Mouse (Mus musculus) CH12.LX (cell line): ENCODE data around the gene Dcaf11. TPM values are rescaled to one million over a fixed set of nuclear protein-coding genes. Genes with fewer than 3 reads are reported as not detected.

Experiments
- DNase-seq: peaks from one replicate; pipeline ENCODE4 v3.0.0-alpha.2; 2013; ENCODE audit errors: extremely low read depth
- H3K27ac ChIP-seq: 2 replicates; pipeline ENCODE4 v1.5.1; 2012; ENCODE audit warnings: low read depth, mild to moderate bottlenecking, control low read depth, moderate library complexity; ENCODE audit not compliant: insufficient read depth
- H3K27me3 ChIP-seq: replicated peaks from 2 replicates; pipeline ENCODE3; 2012; ENCODE audit warnings: inconsistent platforms
- H3K36me3 ChIP-seq, 2 experiments: replicated peaks in 1 of 2; 2 replicates each; pipeline versions ENCODE3 to v1.6.1; 2012; ENCODE audit warnings: inconsistent platforms in 1 of 2, low read length in 1 of 2, mild to moderate bottlenecking in 1 of 2, mixed read lengths in 1 of 2, moderate library complexity in 1 of 2; ENCODE audit not compliant: control insufficient read depth in 1 of 2, insufficient read depth in 1 of 2
- H3K4me1 ChIP-seq, 2 experiments: 2 replicates each; pipeline ENCODE4 v1.6.1; 2012; ENCODE audit warnings: inconsistent platforms in 1 of 2, moderate library complexity in 1 of 2; ENCODE audit not compliant: insufficient read depth in 2 of 2, control insufficient read depth in 1 of 2
- H3K4me2 ChIP-seq: 2 replicates; pipeline ENCODE4 v1.6.1; 2012; ENCODE audit warnings: low read depth, mild to moderate bottlenecking, control low read depth; ENCODE audit not compliant: poor library complexity, insufficient read depth, severe bottlenecking
- H3K4me3 ChIP-seq, 3 experiments: fragments of 150-350 bp in 1 of 3; sonication (generic) in 1 of 3; replicated peaks in 1 of 3; 2 replicates each; pipeline versions ENCODE3 to v1.5.1; 2011 to 2012; ENCODE audit warnings: low read depth in 2 of 3, low read length in 2 of 3, mild to moderate bottlenecking in 2 of 3, moderate library complexity in 2 of 3, control low read depth in 1 of 3, improper control_type of control experiment in 1 of 3, inconsistent platforms in 1 of 3, mixed read lengths in 1 of 3; ENCODE audit not compliant: poor library complexity in 1 of 3
- H3K79me2 ChIP-seq: replicated peaks from 2 replicates; pipeline ENCODE4 v1.6.1; 2012; ENCODE audit warnings: mild to moderate bottlenecking, moderate library complexity; ENCODE audit not compliant: control insufficient read depth, poor library complexity, insufficient read depth, severe bottlenecking; ENCODE audit errors: extremely low read depth
- H3K9ac ChIP-seq: 2 replicates; pipeline ENCODE4 v1.6.1; 2012; ENCODE audit warnings: low read depth, mild to moderate bottlenecking, control low read depth, moderate library complexity; ENCODE audit not compliant: insufficient read depth
- H3K9me3 ChIP-seq: replicated peaks from 2 replicates; pipeline ENCODE3; 2012; ENCODE audit warnings: low read length, inconsistent platforms, mixed read lengths
- BHLHE40 ChIP-seq: IDR thresholded peaks from 2 replicates; pipeline ENCODE4 v1.6.1; 2011; ENCODE audit warnings: mild to moderate bottlenecking, low read depth, low read length, improper control_type of control experiment
- CHD1 ChIP-seq: IDR thresholded peaks from 2 replicates; pipeline ENCODE4 v1.6.1; 2012; ENCODE audit warnings: low read depth, low read length, improper control_type of control experiment, inconsistent platforms
- CHD2 ChIP-seq: IDR thresholded peaks from 2 replicates; pipeline ENCODE4 v1.6.1; 2011; ENCODE audit warnings: low read length, improper control_type of control experiment
- CTCF ChIP-seq, 2 experiments: IDR thresholded peaks in 1 of 2; conservative IDR thresholded peaks in 1 of 2; 2 replicates each; pipeline ENCODE4 v1.5.1; 2011 to 2012; ENCODE audit warnings: low read depth in 2 of 2, low read length in 2 of 2, improper control_type of control experiment in 1 of 2, inconsistent platforms in 1 of 2, mild to moderate bottlenecking in 1 of 2, moderate library complexity in 1 of 2
- E2F4 ChIP-seq: IDR thresholded peaks from 2 replicates; pipeline ENCODE4 v1.6.1; 2011; ENCODE audit warnings: low read depth, low read length, improper control_type of control experiment; ENCODE audit not compliant: insufficient replicate concordance
- ELF1 ChIP-seq: IDR thresholded peaks from 2 replicates; pipeline ENCODE4 v1.6.1; 2014; ENCODE audit warnings: low read depth, mild to moderate bottlenecking, inconsistent platforms, low read length, improper control_type of control experiment
- EP300 ChIP-seq: IDR thresholded peaks from 2 replicates; pipeline ENCODE4 v1.6.1; 2011; ENCODE audit warnings: low read length, improper control_type of control experiment
- ETS1 ChIP-seq: conservative IDR thresholded peaks from 2 replicates; pipeline ENCODE4 v1.6.1; 2012; ENCODE audit warnings: low read depth, mild to moderate bottlenecking, inconsistent platforms, low read length, improper control_type of control experiment, moderate library complexity
- GABPA ChIP-seq: IDR thresholded peaks from 2 replicates; pipeline ENCODE4 v1.6.1; 2012; ENCODE audit warnings: low read depth, low read length, improper control_type of control experiment, inconsistent platforms; ENCODE audit not compliant: insufficient replicate concordance
- HCFC1 ChIP-seq: IDR thresholded peaks from 2 replicates; pipeline ENCODE4 v1.6.1; 2012; ENCODE audit warnings: low read depth, mild to moderate bottlenecking, inconsistent platforms, low read length, improper control_type of control experiment
- IRF4 ChIP-seq: IDR thresholded peaks from 2 replicates; pipeline ENCODE4 v1.6.1; 2014; ENCODE audit warnings: low read depth, mild to moderate bottlenecking, inconsistent platforms, low read length, improper control_type of control experiment
- JUN ChIP-seq: IDR thresholded peaks from 2 replicates; pipeline ENCODE4 v1.6.1; 2011; ENCODE audit warnings: low read depth, mild to moderate bottlenecking, low read length, improper control_type of control experiment, moderate library complexity; ENCODE audit not compliant: insufficient read depth
- JUND ChIP-seq: conservative IDR thresholded peaks from 2 replicates; pipeline ENCODE4 v1.6.1; 2011; ENCODE audit warnings: low read depth, low read length, improper control_type of control experiment
- KAT2A ChIP-seq: IDR thresholded peaks from 2 replicates; pipeline ENCODE4 v1.6.1; 2012; ENCODE audit warnings: low read length, improper control_type of control experiment, inconsistent platforms; ENCODE audit not compliant: insufficient replicate concordance
- MAFK ChIP-seq: IDR thresholded peaks from 2 replicates; pipeline ENCODE4 v1.6.1; 2011; ENCODE audit warnings: low read length, improper control_type of control experiment; ENCODE audit not compliant: insufficient replicate concordance
- MAX ChIP-seq: IDR thresholded peaks from 2 replicates; pipeline ENCODE4 v1.6.1; 2011; ENCODE audit warnings: low read length, improper control_type of control experiment
- MAZ ChIP-seq: IDR thresholded peaks from 2 replicates; pipeline ENCODE4 v1.6.1; 2012; ENCODE audit warnings: low read depth, mild to moderate bottlenecking, inconsistent platforms, low read length, improper control_type of control experiment, moderate library complexity
- MEF2A ChIP-seq: IDR thresholded peaks from 2 replicates; pipeline ENCODE4 v1.6.1; 2014; ENCODE audit warnings: low read depth, mild to moderate bottlenecking, inconsistent platforms, low read length, improper control_type of control experiment, borderline replicate concordance
- MXI1 ChIP-seq: IDR thresholded peaks from 2 replicates; pipeline ENCODE4 v1.6.1; 2011; ENCODE audit warnings: mild to moderate bottlenecking, low read depth, low read length, improper control_type of control experiment
- MYC ChIP-seq: IDR thresholded peaks from 2 replicates; pipeline ENCODE4 v1.6.1; 2011; ENCODE audit warnings: low read depth, mild to moderate bottlenecking, improper control_type of control experiment, low read length
- NELFE ChIP-seq: IDR thresholded peaks from 2 replicates; pipeline ENCODE4 v1.6.1; 2011; ENCODE audit warnings: low read depth, low read length, improper control_type of control experiment
- NRF1 ChIP-seq: IDR thresholded peaks from 2 replicates; pipeline ENCODE4 v1.6.1; 2014; ENCODE audit warnings: low read depth, mild to moderate bottlenecking, inconsistent platforms, low read length, improper control_type of control experiment, moderate library complexity
- PAX5 ChIP-seq: IDR thresholded peaks from 2 replicates; pipeline ENCODE4 v1.6.1; 2012; ENCODE audit warnings: low read length, inconsistent platforms, mixed read lengths
- POLR2A ChIP-seq: IDR thresholded peaks from 2 replicates; pipeline ENCODE4 v1.6.1; 2011; ENCODE audit warnings: low read depth, mild to moderate bottlenecking, improper control_type of control experiment, low read length
- POLR2AphosphoS2 ChIP-seq: IDR thresholded peaks from 2 replicates; pipeline ENCODE4 v1.6.1; 2011; ENCODE audit warnings: low read depth, low read length, improper control_type of control experiment
- RAD21 ChIP-seq: IDR thresholded peaks from 2 replicates; pipeline ENCODE4 v1.6.1; 2011; ENCODE audit warnings: low read depth, mild to moderate bottlenecking, low read length, improper control_type of control experiment, moderate library complexity
- RCOR1 ChIP-seq: conservative IDR thresholded peaks from 2 replicates; pipeline ENCODE4 v1.6.1; 2012; ENCODE audit warnings: low read depth, mild to moderate bottlenecking, inconsistent platforms, low read length, improper control_type of control experiment
- SIN3A ChIP-seq: IDR thresholded peaks from 2 replicates; pipeline ENCODE4 v1.6.1; 2012; ENCODE audit warnings: low read length, improper control_type of control experiment, inconsistent platforms
- SMC3 ChIP-seq: IDR thresholded peaks from 2 replicates; pipeline ENCODE4 v1.6.1; 2011; ENCODE audit warnings: low read depth, low read length, improper control_type of control experiment
- TBP ChIP-seq: conservative IDR thresholded peaks from 2 replicates; pipeline ENCODE4 v1.6.1; 2011; ENCODE audit warnings: low read depth, low read length, improper control_type of control experiment
- TCF12 ChIP-seq: IDR thresholded peaks from 2 replicates; pipeline ENCODE4 v1.6.1; 2014; ENCODE audit warnings: low read depth, mild to moderate bottlenecking, inconsistent platforms, low read length, improper control_type of control experiment
- UBTF ChIP-seq: IDR thresholded peaks from 2 replicates; pipeline ENCODE4 v1.6.1; 2012; ENCODE audit warnings: low read depth, mild to moderate bottlenecking, inconsistent platforms, low read length, improper control_type of control experiment, moderate library complexity
- USF1 ChIP-seq: IDR thresholded peaks from 2 replicates; pipeline ENCODE4 v1.6.1; 2014; ENCODE audit warnings: low read depth, mild to moderate bottlenecking, inconsistent platforms, low read length, improper control_type of control experiment
- USF2 ChIP-seq: conservative IDR thresholded peaks from 2 replicates; pipeline ENCODE4 v1.6.1; 2011; ENCODE audit warnings: low read depth, low read length, improper control_type of control experiment
- ZC3H11A ChIP-seq: IDR thresholded peaks from 2 replicates; pipeline ENCODE4 v1.6.1; 2012; ENCODE audit warnings: low read depth, mild to moderate bottlenecking, inconsistent platforms, low read length, improper control_type of control experiment
- ZKSCAN1 ChIP-seq: IDR thresholded peaks from 2 replicates; pipeline ENCODE4 v1.6.1; 2012; ENCODE audit warnings: low read depth, inconsistent platforms, low read length, improper control_type of control experiment, borderline replicate concordance
- ZMIZ1 ChIP-seq: IDR thresholded peaks from 2 replicates; pipeline ENCODE4 v1.6.1; 2012; ENCODE audit warnings: low read depth, mild to moderate bottlenecking, inconsistent platforms, low read length, improper control_type of control experiment
- ZNF384 ChIP-seq: IDR thresholded peaks from 2 replicates; pipeline ENCODE4 v1.6.1; 2012; ENCODE audit warnings: low read depth, low read length, improper control_type of control experiment, inconsistent platforms
- dilution Hi-C: fragments of 300-500 bp; cut with MboI; formaldehyde crosslinking; loops from 2 replicates; pipeline ENCODE4 v1.14.3; 2020; ENCODE audit warnings: low sequenced_read_pairs; ENCODE audit not compliant: extremely low pct_unique_long_range_greater_than_20kb, extremely low pct_ligation_motif_present
- in situ Hi-C: fragments of 300-500 bp; cut with MboI; formaldehyde crosslinking; loops from 3 replicates; pipeline ENCODE4 v1.14.3; 2019; ENCODE audit warnings: low sequenced_read_pairs, low pct_ligation_motif_present, low pct_unique_long_range_greater_than_20kb, mixed read lengths
- polyA plus RNA-seq: library from polyadenylated mRNA; unstranded; fragments of >175 nt; gene quantifications from 2 replicates; pipeline ENCODE4 v1.2.1, GENCODE M21; 2012; ENCODE audit warnings: low read depth; ENCODE audit not compliant: insufficient read length
- total RNA-seq, 2 experiments: library from RNA; depleted of rRNA; stranded (reverse); fragments of 300-350 nt in 1 of 2; fragments of >200 nt in 1 of 2; gene quantifications; 2 replicates each; pipeline ENCODE4 v1.2.3; 2012 to 2014

Dcaf11 gene
- total and polyA plus RNA-seq, 3 experiments: 29.3 to 39.1 (median 32.6) TPM

- peaks cover 37 to 56% of the 10 kb centered on the region in 2 experiments for H3K36me3 ChIP-seq
- peak within 1 kb of the TSS; percentile 79 to 94 (median 91) for H3K4me3 ChIP-seq
- peak within 1 kb of the TSS; percentile 89 for H3K9ac ChIP-seq
- H3K27ac ChIP-seq: peak within 1 kb of the TSS; percentile 97
- H3K79me2 ChIP-seq: peaks cover 35% of the 10 kb centered on the region
- in situ Hi-C loops (no loop called here), dilution Hi-C loops (no loop called here)
- TF ChIP-seq SMC3 (no peak), CHD2 (peak; percentile 56; the same call in 1 of the 2 replicates), ETS1 (peak; percentile 51), KAT2A (no peak), ZMIZ1 (peak; percentile 15), ELF1 (peak; percentile 26; the same call in 1 of the 2 replicates), MYC (no peak), TBP (0 out of 2 replicates have a peak, but pooled peaks have one; percentile 1), MAX (peak; percentile 30; the same call in 1 of the 2 replicates), IRF4 (peak; percentile 60), E2F4 (no peak), SIN3A (peak; percentile 18; the same call in 1 of the 2 replicates), POLR2AphosphoS2 (0 out of 2 replicates have a peak, but pooled peaks have one; percentile 43), USF2 (no peak), GABPA (no peak), ZKSCAN1 (no peak), MXI1 (peak; percentile 68; the same call in 1 of the 2 replicates), BHLHE40 (no peak), USF1 (no peak), MEF2A (no peak), CTCF (conservative IDR thresholded peaks at IDR 0.05 in 1 of 2, IDR thresholded peaks at IDR 0.05 in 1 of 2; ENCODE audit: low read depth in 2 of 2, low read length in 2 of 2) (no peak), TCF12 (peak; percentile 33; the same call in 1 of the 2 replicates), NELFE (no peak), JUND (no peak), POLR2A (peak; percentile 69), NRF1 (no peak), ZNF384 (no peak), JUN (no peak), MAFK (no peak), UBTF (0 out of 2 replicates have a peak, but pooled peaks have one; percentile 69), CHD1 (no peak), HCFC1 (no peak), RCOR1 (no peak), MAZ (peak; percentile 47; the same call in 1 of the 2 replicates), PAX5 (no peak), ZC3H11A (no peak), EP300 (no peak), RAD21 (no peak)
- peaks cover 0 to 51% of the 10 kb centered on the region in 2 experiments; a peak in 3 of 4 replicates for H3K4me1 ChIP-seq
- peak; percentile 98 for DNase-seq
- H3K4me2 ChIP-seq: peak within 1 kb of the TSS; percentile 96
- H3K9me3 ChIP-seq: no peaks in the 10 kb centered on the region
- H3K27me3 ChIP-seq: no peaks in the 10 kb centered on the region
These were observed 31.0 kb downstream of the Dcaf11 start, which contains the start of gene Psme2 for GRCm38 (mm10) chr14:55590748-55591330. Gene Psme2, minus strand, starts transcription at chr14:55591113.
